Comparison of ENCODE assay signal across 8 mouse cellular contexts in genomic region chr15:94589219-94590075, GRCm38 (mm10). TPM values are rescaled to one million over a fixed set of nuclear protein-coding genes. Genes with fewer than 3 reads are reported as not detected.
DNase-seq lines count a peak whose midpoint lies in the region; ATAC-seq lines count a peak whose summit lies in the region.

TSS of gene Twf1 (minus strand) at chr15:94589889.

- ATAC-seq in erythroblast, adult 5-6 weeks (replicated peaks; ENCODE audit: low FRiP score, poor library complexity, severe bottlenecking), result peak; percentile 100
- ATAC-seq in kidney, embryonic 15.5 days (replicated peaks; ENCODE audit: low FRiP score), result peak; percentile 99
- peak; percentile 98 for ATAC-seq in monocyte, adult 5-6 weeks (replicated peaks; ENCODE audit: insufficient number of reproducible peaks, low FRiP score, low TSS enrichment, poor library complexity, severe bottlenecking)

- under 1% methylated on average over 69 of the region's 70 CpGs for WGBS in heart, embryonic 10.5 days
- under 1% methylated on average over 57 of the region's 70 CpGs for WGBS in kidney, embryonic 15.5 days

- DNase-seq in B cell, adult 2 months, result peak; percentile 99 to 100
- peak; percentile 99 for DNase-seq in brain, adult 2 months (ENCODE audit: low read depth, low spot score)
- peak; percentile 98 for DNase-seq in heart, embryonic 10.5 days (ENCODE audit: low spot score)
- peak; percentile 99 for DNase-seq in liver
- peak; percentile 98 for DNase-seq in spleen, postnatal 4 days (ENCODE audit: low spot score in 2 of 2)

- H3K27ac ChIP-seq in heart, embryonic 10.5 days, result peak within 1 kb of the TSS; percentile 96
- H3K27ac ChIP-seq in kidney, embryonic 15.5 days, result peak within 1 kb of the TSS; percentile 82

- H3K4me2 ChIP-seq in kidney, embryonic 15.5 days, result peak within 1 kb of the TSS; percentile 69

- H3K27me3 ChIP-seq in heart, embryonic 10.5 days (ENCODE audit: insufficient read depth, poor library complexity, severe bottlenecking), result no peaks in the 10 kb centered on the region
- H3K27me3 ChIP-seq in kidney, embryonic 15.5 days, result no peaks in the 10 kb centered on the region

- peaks cover 4% of the 10 kb centered on the region; the same call in 1 of the 2 replicates for H3K4me1 ChIP-seq in heart, embryonic 10.5 days
- H3K4me1 ChIP-seq in kidney, embryonic 15.5 days, result peaks cover 19% of the 10 kb centered on the region

- H3K9ac ChIP-seq in kidney, embryonic 15.5 days, result peak within 1 kb of the TSS; percentile 96

- H3K36me3 ChIP-seq in heart, embryonic 10.5 days, result peaks cover 24% of the 10 kb centered on the region
- H3K36me3 ChIP-seq in kidney, embryonic 15.5 days, result peaks cover 20% of the 10 kb centered on the region

- H3K9me3 ChIP-seq in heart, embryonic 10.5 days, result no peaks in the 10 kb centered on the region
- H3K9me3 ChIP-seq in kidney, embryonic 15.5 days (replicated peaks), result no peaks in the 10 kb centered on the region

- H3K4me3 ChIP-seq in heart, embryonic 10.5 days, result peak within 1 kb of the TSS; percentile 98
- H3K4me3 ChIP-seq in kidney, embryonic 15.5 days (replicated peaks), result peak within 1 kb of the TSS; percentile 98

RNA-seq across cellular contexts. Expression of gene Twf1, which starts in this region (rescaled TPM):
- total RNA-seq in erythroblast, adult 5-6 weeks (2015; ENCODE audit: low replicate concordance), result 11.5 and 19.4 TPM in 2 replicates
- total RNA-seq in erythroblast, adult 5-6 weeks (2017; ENCODE audit: low replicate concordance), result 9.2 and 9.9 TPM in 2 replicates
- polyA plus RNA-seq in heart, embryonic 10.5 days (2016; fragmentation: Nextera tagmentation; extraction: Ambion mirVana), result 57.1 and 61.5 TPM in 2 replicates
- 88.9 and 90.3 TPM in 2 replicates for polyA plus RNA-seq in kidney, embryonic 15.5 days (2015; fragmentation: Nextera tagmentation; extraction: Ambion mirVana)
- total RNA-seq in monocyte, adult 5-6 weeks (2017), result 37.0 to 54.7 TPM (median 51.2 TPM) in 3 replicates

Comparison
In these comparisons a context has a peak if more than half of its experiments do, and no peak if none do; other contexts are left out.
1. Peak in every context shown above with its lines: DNase-seq, ATAC-seq, H3K4me3 ChIP-seq and H3K27ac ChIP-seq.